Mouse (Mus musculus) kidney, postnatal 36 days (tissue): ENCODE measurements around the gene Dus2.
"Not testable (repeated sequence)": the region's sequence is repeated elsewhere in the genome, so short reads cannot be mapped to it uniquely, and the experiment has no call there.

Source experiments
- DNase-seq, 2 experiments: peaks; one replicate each; pipeline ENCODE4 v3.0.0; 2021 to 2022; ENCODE audit warnings: mixed read lengths in 2 of 2

Dus2 gene

GRCm38 (mm10) chr8:105991546-105991945, 409 bp downstream of the Dus2 start:
- no peak for DNase-seq

- peak in 1 of 2 experiments; percentile 29 for DNase-seq
These were observed 1.4 kb downstream of the Dus2 start for GRCm38 (mm10) chr8:105992499-105992898.

- DNase-seq = no peak
These were observed 2.1 kb downstream of the Dus2 start for GRCm38 (mm10) chr8:105993226-105993625.

GRCm38 (mm10) chr8:105996359-105996758, 5.2 kb downstream of the Dus2 start:
- DNase-seq = peak in 1 of 2 experiments; percentile 2

GRCm38 (mm10) chr8:105998971-105999370, 7.8 kb downstream of the Dus2 start:
- DNase-seq = peak; percentile 49 to 75

- no peak for DNase-seq
These were observed 10.8 kb downstream of the Dus2 start for GRCm38 (mm10) chr8:106001908-106002307.

GRCm38 (mm10) chr8:106004538-106005207, 13.5 kb downstream of the Dus2 start:
- no peak for DNase-seq

GRCm38 (mm10) chr8:106005875-106006274, 14.7 kb downstream of the Dus2 start, which contains the start of gene Dpep2nb:
TSS of gene Dpep2nb (minus strand) at chr8:106005975.
- DNase-seq = no peak

GRCm38 (mm10) chr8:106006413-106006812, 15.3 kb downstream of the Dus2 start:
- DNase-seq = peak in 1 of 2 experiments; percentile 32

GRCm38 (mm10) chr8:106007135-106007534, 16.0 kb downstream of the Dus2 start:
- DNase-seq = no peak

GRCm38 (mm10) chr8:106007891-106008290, 16.8 kb downstream of the Dus2 start:
- DNase-seq = peak in 1 of 2 experiments; percentile 13

- peak; percentile 94 to 97 for DNase-seq
These were observed 19.9 kb downstream of the Dus2 start for GRCm38 (mm10) chr8:106010748-106011642.

- DNase-seq = no peak
These were observed 20.5 kb downstream of the Dus2 start, which contains the start of gene Ddx28 for GRCm38 (mm10) chr8:106011643-106011986. TSS of gene Ddx28 (minus strand) at chr8:106011882.

- DNase-seq = not testable (repeated sequence)
These were observed 21.1 kb downstream of the Dus2 start for GRCm38 (mm10) chr8:106012203-106012602.

GRCm38 (mm10) chr8:106016284-106016683, 25.1 kb downstream of the Dus2 start:
- no peak for DNase-seq

GRCm38 (mm10) chr8:106017130-106017529, 26.0 kb downstream of the Dus2 start:
- no peak for DNase-seq

- DNase-seq = no peak
These were observed 26.9 kb downstream of the Dus2 start for GRCm38 (mm10) chr8:106018039-106018438.

- peak; percentile 70 to 88 for DNase-seq
These were observed 31.3 kb downstream of the Dus2 start for GRCm38 (mm10) chr8:106022483-106022882.

GRCm38 (mm10) chr8:106038721-106039120, 47.6 kb downstream of the Dus2 start:
- DNase-seq = no peak

GRCm38 (mm10) chr8:106039605-106040004, 48.5 kb downstream of the Dus2 start:
- DNase-seq = no peak

- DNase-seq = no peak
These were observed 49.1 kb downstream of the Dus2 start for GRCm38 (mm10) chr8:106040218-106040617.

GRCm38 (mm10) chr8:106043055-106043454, 51.9 kb downstream of the Dus2 start:
- DNase-seq = no peak

GRCm38 (mm10) chr8:106044151-106044550, 53.0 kb downstream of the Dus2 start:
- no peak for DNase-seq
